Mouse (Mus musculus): Measurements from ENCODE around the gene Esr1.

Esr1 gene

GRCm38 (mm10) chr10:4620596-4621504, 9.5 kb downstream of the Esr1 start:
- DNase-seq = no peak

GRCm38 (mm10) chr10:4621505-4621815, 10.1 kb downstream of the Esr1 start:
- no peak for DNase-seq

- DNase-seq = no peak
These were observed 11.9 kb downstream of the Esr1 start for GRCm38 (mm10) chr10:4623319-4623718.

- no peak for DNase-seq
These were observed 13.2 kb downstream of the Esr1 start for GRCm38 (mm10) chr10:4624581-4624980.

- DNase-seq = no peak
These were observed 13.9 kb downstream of the Esr1 start for GRCm38 (mm10) chr10:4625300-4625699.

GRCm38 (mm10) chr10:4626432-4626831, 15.0 kb downstream of the Esr1 start:
- no peak for DNase-seq

- no peak for DNase-seq
These were observed 15.6 kb downstream of the Esr1 start for GRCm38 (mm10) chr10:4626996-4627395.

- no peak for DNase-seq
These were observed 16.0 kb downstream of the Esr1 start for GRCm38 (mm10) chr10:4627415-4627814.

GRCm38 (mm10) chr10:4629314-4629713, 17.9 kb downstream of the Esr1 start:
- DNase-seq = no peak

GRCm38 (mm10) chr10:4632211-4632704, 20.9 kb downstream of the Esr1 start:
- DNase-seq = no peak

- no peak for DNase-seq
These were observed 22.1 kb downstream of the Esr1 start for GRCm38 (mm10) chr10:4633287-4634030.

- DNase-seq = no peak
These were observed 24.3 kb downstream of the Esr1 start for GRCm38 (mm10) chr10:4635740-4636139.

- no peak for DNase-seq
These were observed 34.7 kb downstream of the Esr1 start for GRCm38 (mm10) chr10:4646074-4646473.

- no peak for DNase-seq
These were observed 35.5 kb downstream of the Esr1 start for GRCm38 (mm10) chr10:4646851-4647250.

GRCm38 (mm10) chr10:4665380-4665779, 54.0 kb downstream of the Esr1 start:
- DNase-seq = no peak

- no peak for DNase-seq
These were observed 55.6 kb downstream of the Esr1 start for GRCm38 (mm10) chr10:4667006-4667405.

GRCm38 (mm10) chr10:4670053-4670452, 58.7 kb downstream of the Esr1 start:
- no peak for DNase-seq

- DNase-seq = no peak
These were observed 60.5 kb downstream of the Esr1 start for GRCm38 (mm10) chr10:4671876-4672275.

- no peak for DNase-seq
These were observed 62.0 kb downstream of the Esr1 start for GRCm38 (mm10) chr10:4673311-4673816.

- DNase-seq = peak; percentile 10
These were observed 63.7 kb downstream of the Esr1 start for GRCm38 (mm10) chr10:4674983-4675592.

- no peak for DNase-seq
These were observed 71.7 kb downstream of the Esr1 start for GRCm38 (mm10) chr10:4683106-4683505.

- peak; percentile 49 for DNase-seq
These were observed 72.4 kb downstream of the Esr1 start for GRCm38 (mm10) chr10:4683711-4684265.

- DNase-seq = no peak
These were observed 83.0 kb downstream of the Esr1 start for GRCm38 (mm10) chr10:4694336-4694865.
